Mouse (Mus musculus): ENCODE measurements around the gene Slc11a1. TPM values are rescaled to one million over a fixed set of nuclear protein-coding genes. Genes with fewer than 3 reads are reported as not detected.
"Not testable (repeated sequence)": the region's sequence is repeated elsewhere in the genome, so short reads cannot be mapped to it uniquely, and the experiment has no call there.

Slc11a1 gene
- polyA plus RNA-seq, 1 experiment from 2014 or later, result 2.2 TPM

DNA sequence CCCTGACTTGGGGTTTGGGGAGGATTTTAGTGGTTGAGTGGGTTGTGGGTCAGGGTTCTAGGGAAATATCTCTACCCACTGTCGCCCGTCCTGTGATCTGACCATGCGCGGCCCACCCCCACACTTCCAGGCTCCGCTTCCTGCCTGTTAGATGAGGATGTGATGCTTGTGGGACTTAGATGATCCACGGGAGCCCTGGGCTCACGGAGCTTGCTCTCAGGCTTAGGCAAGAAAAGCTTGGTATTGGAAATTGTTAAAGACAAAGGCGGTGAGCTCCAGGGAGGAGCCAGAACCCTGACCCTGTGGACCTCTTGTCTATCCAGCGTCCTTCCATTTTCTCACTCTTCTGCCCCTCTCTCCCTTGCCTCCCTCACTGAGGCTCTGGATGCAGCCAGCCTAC, 35.1 kb upstream of the Slc11a1 start:
- Histone ChIP-seq H3K4me2 (replicated peaks) (no peak overlapping the region), H3K27me3 (no peaks in the 10 kb centered on the region), H3K9ac (no peak overlapping the region), H3K4me3 (no peak overlapping the region), H3K4me1 (peaks cover 10% of the 10 kb centered on the region), H3K36me3 (0 out of 2 replicates have a peak, but pooled peaks cover 3% of the 10 kb centered on the region), H3K27ac (no peak overlapping the region), H3K9me3 (replicated peaks) (no peaks in the 10 kb centered on the region)
- WGBS, result 84% methylated on average over 9 of the region's 9 CpGs
- ATAC-seq (ENCODE audit: low FRiP score), result no peak

DNA sequence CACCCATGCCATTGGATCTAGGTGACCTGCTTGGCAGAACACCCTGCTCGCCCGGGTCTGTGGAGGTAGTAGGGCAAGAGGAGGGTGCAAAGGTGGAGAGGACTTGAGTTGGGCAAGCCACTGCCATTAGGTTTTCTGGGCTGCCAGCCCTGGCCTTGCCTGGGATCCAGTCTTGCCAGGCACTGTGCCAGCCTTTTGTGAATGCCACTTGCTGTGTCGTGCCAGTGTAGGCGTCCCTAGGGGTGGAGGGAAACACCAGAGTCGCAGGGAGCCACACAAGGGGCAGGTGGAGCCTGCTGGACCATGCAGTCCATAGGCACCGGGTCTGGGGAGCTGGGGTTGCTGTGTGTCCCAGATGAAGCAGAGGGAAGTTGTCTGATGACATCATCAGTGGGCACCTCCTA, 34.6 kb upstream of the Slc11a1 start:
- Histone ChIP-seq H3K27me3 (no peaks in the 10 kb centered on the region), H3K4me1 (peaks cover 6% of the 10 kb centered on the region), H3K27ac (no peak overlapping the region), H3K4me2 (replicated peaks) (no peak overlapping the region), H3K9ac (no peak overlapping the region), H3K4me3 (no peak overlapping the region), H3K36me3 (0 out of 2 replicates have a peak, but pooled peaks cover 3% of the 10 kb centered on the region), H3K9me3 (replicated peaks) (no peaks in the 10 kb centered on the region)
- 95% methylated on average over 6 of the region's 6 CpGs for WGBS
- ATAC-seq (ENCODE audit: low FRiP score), result no peak

DNA sequence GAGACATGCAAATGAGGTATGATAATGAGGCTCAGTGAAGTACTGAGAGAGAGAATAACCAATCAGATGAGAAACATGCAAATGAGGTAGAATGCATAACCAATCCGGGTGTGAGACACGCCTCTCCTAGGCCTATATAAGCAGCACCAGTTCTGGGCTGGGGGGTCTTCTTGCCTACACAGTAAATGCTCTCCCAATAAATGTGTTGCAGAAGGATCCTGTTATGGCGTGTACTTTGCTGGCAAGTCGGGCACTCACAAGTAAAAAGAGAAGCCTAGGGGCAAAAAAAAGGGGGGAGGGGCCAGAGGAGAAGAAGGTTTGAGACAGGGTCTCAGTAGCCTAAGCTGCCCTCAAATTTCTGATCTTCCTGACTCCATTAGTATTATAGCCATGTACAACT, 34.0 kb upstream of the Slc11a1 start:
- H3K27me3 ChIP-seq; H3K4me1 ChIP-seq; H3K9ac ChIP-seq; H3K4me2 ChIP-seq (replicated peaks); ATAC-seq (ENCODE audit: low FRiP score); H3K9me3 ChIP-seq (replicated peaks); H3K4me3 ChIP-seq; H3K36me3 ChIP-seq; H3K27ac ChIP-seq: not testable (repeated sequence)
- WGBS, result 93% methylated on average over 4 of the region's 4 CpGs

DNA sequence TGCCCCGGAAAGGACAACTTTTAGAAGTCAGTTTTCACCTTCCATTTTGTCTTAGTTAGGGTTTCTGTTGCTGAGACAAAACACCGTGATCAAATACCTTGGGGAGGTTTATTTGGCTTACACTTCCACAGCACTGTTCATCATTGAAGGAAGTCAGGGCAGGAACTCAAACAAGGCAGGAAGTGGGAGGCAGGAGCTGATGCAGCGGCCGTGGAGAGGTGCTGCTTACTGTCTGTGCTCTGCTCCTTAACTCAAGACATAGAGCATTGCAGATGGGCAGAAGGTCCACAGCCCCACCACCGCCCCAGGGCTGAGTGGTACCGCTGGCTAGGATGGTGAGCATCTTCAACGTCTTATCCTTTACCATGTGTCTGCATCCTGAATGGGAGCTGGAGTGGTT, 33.1 kb upstream of the Slc11a1 start:
- Histone ChIP-seq H3K4me1 (peaks cover 4% of the 10 kb centered on the region), H3K4me2 (replicated peaks) (no peak overlapping the region), H3K36me3 (0 out of 2 replicates have a peak, but pooled peaks cover 3% of the 10 kb centered on the region), H3K27me3 (no peaks in the 10 kb centered on the region), H3K9me3 (replicated peaks) (no peaks in the 10 kb centered on the region), H3K9ac (no peak overlapping the region), H3K27ac (no peak overlapping the region), H3K4me3 (no peak overlapping the region)
- ATAC-seq (ENCODE audit: low FRiP score), result no peak
- WGBS, result 92% methylated on average over 7 of the region's 7 CpGs

DNA sequence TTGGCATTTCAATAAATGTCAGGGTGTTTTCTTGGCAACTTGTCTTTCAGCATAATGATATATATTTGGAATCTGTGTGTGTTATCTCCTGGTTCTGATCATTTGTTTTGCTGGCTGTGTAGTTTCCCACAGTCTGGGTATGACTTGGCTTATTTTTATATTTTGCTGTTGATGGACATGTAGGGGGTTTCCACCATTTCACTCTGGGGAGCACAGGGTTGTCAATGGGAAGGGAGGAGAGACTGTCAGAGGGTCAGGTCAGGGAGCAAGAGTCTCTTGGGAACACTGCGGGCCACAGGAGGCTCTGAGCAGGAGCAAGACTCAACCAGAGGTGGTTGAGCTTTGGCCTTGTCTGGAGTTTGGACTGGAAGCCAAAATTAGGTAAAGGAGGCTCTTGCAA, 32.7 kb upstream of the Slc11a1 start:
- WGBS, result 95% methylated on average over 1 of the region's 1 CpGs

DNA sequence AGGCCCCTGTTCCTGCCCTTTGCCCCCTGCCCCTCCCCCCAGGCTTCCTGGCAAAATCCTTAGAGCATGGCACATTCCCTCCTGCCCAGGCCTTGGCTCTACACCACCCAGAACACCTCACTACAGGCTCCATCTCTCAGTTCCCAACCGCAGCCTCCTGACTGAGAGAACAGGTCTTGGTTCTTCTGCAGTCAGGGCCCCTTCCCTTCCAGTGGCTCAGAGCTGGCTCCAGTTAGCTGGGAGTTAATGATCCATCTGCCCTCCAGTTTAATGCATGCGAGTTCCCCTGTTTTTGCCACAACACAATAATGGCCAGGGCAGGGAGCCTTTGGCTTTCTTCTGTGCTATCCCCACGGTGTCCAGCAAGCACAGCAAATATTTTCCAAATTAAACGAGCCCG, 31.8 kb upstream of the Slc11a1 start:
- WGBS, result 45% methylated on average over 5 of the region's 5 CpGs
- Histone ChIP-seq H3K9me3 (replicated peaks) (no peaks in the 10 kb centered on the region), H3K9ac (no peak overlapping the region), H3K27ac (no peak overlapping the region), H3K4me1 (peaks cover 4% of the 10 kb centered on the region), H3K27me3 (no peaks in the 10 kb centered on the region), H3K4me3 (no peak overlapping the region), H3K4me2 (replicated peaks) (no peak overlapping the region), H3K36me3 (peaks cover 3% of the 10 kb centered on the region; the same call in 1 of the 2 replicates)
- no peak for ATAC-seq (ENCODE audit: low FRiP score)

More for the DNA sequence above, 32.7 kb upstream of the Slc11a1 start:
- ATAC-seq (ENCODE audit: low FRiP score), result no peak
- Histone ChIP-seq H3K4me2 (replicated peaks) (no peak overlapping the region), H3K4me1 (peaks cover 4% of the 10 kb centered on the region), H3K27me3 (no peaks in the 10 kb centered on the region), H3K27ac (no peak overlapping the region), H3K36me3 (0 out of 2 replicates have a peak, but pooled peaks cover 3% of the 10 kb centered on the region), H3K9me3 (replicated peaks) (no peaks in the 10 kb centered on the region), H3K9ac (no peak overlapping the region), H3K4me3 (no peak overlapping the region)

DNA sequence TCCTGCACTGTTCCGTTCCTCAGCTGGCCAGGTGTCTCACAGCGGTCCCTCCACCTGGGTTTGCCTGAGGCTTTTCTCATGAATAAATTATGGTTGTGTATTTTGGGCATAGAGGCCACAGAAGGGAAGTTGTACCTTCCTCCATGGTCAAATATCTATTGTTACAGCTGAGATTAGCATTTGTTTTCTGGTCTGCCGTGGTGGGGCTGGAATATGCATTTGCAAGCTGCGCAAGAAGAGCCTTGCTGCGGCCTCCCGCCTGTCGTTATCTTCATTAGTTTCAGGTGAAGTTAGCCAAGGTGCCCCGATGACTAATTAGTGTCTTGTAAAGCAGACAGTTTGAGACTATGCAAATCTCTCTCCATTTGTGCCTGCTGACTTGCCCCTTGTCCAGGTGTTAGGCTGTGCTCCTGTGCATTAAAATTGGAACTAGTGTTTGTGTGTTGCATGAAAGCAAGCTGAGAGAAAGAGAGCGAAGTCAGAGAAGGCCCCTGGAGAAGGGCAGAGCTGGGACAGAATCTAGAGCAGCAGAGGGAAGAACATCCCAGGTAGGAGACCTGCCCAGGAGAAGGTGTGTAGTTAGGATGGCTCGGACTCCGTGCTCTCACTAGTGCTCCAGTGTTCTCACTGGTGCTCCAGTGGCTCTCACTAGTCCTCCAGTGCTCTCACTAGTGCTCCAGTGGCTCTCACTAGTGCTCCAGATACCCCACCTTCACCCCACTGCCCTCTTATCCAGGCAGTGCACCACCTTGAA, 30.7 kb upstream of the Slc11a1 start:
- ATAC-seq (ENCODE audit: low FRiP score), result no peak
- Histone ChIP-seq H3K9ac (no peak overlapping the region), H3K27me3 (no peaks in the 10 kb centered on the region), H3K4me2 (replicated peaks) (no peak overlapping the region), H3K9me3 (replicated peaks) (no peaks in the 10 kb centered on the region), H3K4me1 (peaks cover 4% of the 10 kb centered on the region), H3K4me3 (no peak overlapping the region), H3K27ac (no peak overlapping the region), H3K36me3 (peaks cover 9% of the 10 kb centered on the region)
- WGBS, result 80% methylated on average over 11 of the region's 11 CpGs

DNA sequence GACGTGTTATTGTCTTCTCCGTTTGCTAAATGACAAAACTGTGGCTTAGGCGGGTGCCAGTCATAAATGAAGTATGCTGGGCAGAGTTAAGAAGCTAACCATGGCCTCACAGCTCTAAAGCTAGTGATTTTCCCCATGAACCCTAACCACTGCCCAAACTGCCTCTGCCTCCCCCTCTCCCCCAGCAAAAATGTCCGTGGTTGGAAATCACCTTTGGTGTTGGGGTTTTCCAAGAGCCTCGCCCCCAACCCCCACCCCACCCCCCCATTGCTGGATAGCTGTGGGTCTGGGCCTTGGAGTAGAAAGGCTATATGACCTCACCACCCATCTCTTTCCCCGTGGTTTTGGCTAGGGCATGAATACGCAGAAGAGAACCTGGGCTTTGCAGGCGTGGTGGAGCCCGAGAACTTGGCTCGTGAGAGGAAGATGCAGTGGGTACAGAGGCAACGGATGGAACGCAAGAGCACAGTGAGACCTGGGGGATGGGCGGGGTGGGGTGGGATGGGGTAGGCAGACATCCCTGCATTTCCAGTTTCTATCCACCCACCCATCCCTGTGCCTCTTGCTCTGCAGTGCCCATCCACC, 23.7 kb upstream of the Slc11a1 start:
- Histone ChIP-seq H3K36me3 (peaks cover 43% of the 10 kb centered on the region), H3K4me2 (replicated peaks) (no peak overlapping the region), H3K4me3 (no peak overlapping the region), H3K27ac (no peak overlapping the region), H3K9me3 (replicated peaks) (no peaks in the 10 kb centered on the region), H3K27me3 (no peaks in the 10 kb centered on the region), H3K9ac (no peak overlapping the region), H3K4me1 (no peaks in the 10 kb centered on the region)
- ATAC-seq (ENCODE audit: low FRiP score), result no peak
- 90% methylated on average over 13 of the region's 13 CpGs for WGBS

DNA sequence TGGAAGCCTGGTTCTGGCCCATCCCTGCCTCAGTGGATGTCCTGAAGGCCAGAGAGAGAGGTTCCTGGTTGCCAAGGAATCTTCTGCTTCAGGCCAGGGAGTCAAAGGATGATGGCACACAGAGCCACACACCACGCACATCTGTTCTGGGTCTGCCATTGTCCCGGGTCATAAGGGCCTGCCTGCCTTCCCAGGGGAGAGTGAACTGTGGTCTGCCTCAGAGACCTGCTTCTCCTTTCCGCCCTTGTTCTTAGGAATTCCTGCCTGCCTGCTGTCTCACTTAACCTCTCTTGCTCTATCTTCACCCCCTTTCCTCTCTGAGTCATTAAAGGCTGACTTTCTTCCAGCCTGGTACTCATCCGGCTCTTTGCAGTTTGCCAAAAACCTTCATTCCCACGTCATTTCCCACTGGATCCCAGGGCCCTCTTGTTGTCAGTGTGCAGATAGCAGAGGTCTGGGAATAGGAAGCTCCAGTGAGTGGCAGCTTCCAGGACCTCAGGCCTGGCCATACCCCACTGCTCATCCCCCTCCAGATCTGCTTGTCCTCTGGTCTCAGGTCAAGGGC, 22.4 kb upstream of the Slc11a1 start:
- no peak for ATAC-seq (ENCODE audit: low FRiP score)
- Histone ChIP-seq H3K4me2 (replicated peaks) (no peak overlapping the region), H3K4me3 (no peak overlapping the region), H3K27me3 (no peaks in the 10 kb centered on the region), H3K27ac (no peak overlapping the region), H3K36me3 (peaks cover 43% of the 10 kb centered on the region), H3K4me1 (no peaks in the 10 kb centered on the region), H3K9ac (no peak overlapping the region), H3K9me3 (replicated peaks) (no peaks in the 10 kb centered on the region)
- WGBS, result 77% methylated on average over 5 of the region's 5 CpGs

DNA sequence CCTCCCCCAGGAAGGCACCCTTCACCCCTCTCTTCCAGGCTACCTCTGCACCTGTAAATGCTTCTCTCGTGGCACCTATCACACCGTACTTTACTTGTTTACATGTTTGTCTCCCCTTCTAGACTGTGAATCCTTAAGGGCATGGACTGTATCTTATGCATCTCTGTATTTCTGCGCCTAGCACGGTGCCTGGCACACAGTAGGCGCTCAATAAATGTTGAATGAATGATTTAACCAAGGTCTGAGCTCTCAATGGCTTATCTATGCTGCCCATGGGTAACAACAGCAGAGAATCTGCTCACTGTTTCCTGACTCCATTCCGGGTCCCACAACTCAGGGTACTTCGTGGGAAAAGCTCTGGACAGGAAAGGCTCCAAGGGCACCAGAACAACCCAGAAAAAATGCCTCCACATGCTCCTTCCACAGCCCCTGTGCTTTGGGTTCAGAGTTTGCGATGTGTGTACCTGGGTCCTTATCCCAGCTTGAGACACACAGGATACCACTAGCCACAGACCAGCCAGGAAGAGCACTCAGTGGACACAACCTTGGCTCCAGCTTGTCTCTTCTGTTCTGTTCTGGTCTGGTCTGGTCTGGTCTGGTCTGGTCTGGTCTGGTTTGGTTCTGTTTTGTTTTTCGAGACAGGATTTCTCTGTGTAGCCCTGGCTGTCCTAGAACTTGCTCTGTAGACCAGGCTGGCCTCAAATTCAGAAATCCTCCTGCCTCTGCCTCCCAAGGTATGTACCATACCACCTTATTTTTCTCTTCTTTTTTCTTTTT, 21.4 kb upstream of the Slc11a1 start:
- no peak overlapping the region for H3K4me2 ChIP-seq (replicated peaks)
- no peak overlapping the region for H3K4me3 ChIP-seq
- no peak for ATAC-seq (ENCODE audit: low FRiP score)
- H3K4me1 ChIP-seq, result no peaks in the 10 kb centered on the region
- H3K36me3 ChIP-seq, result peaks cover 43% of the 10 kb centered on the region
- H3K27me3 ChIP-seq, result no peaks in the 10 kb centered on the region
- H3K9ac ChIP-seq, result no peak overlapping the region
- no peaks in the 10 kb centered on the region for H3K9me3 ChIP-seq (replicated peaks)
- 91% methylated on average over 9 of the region's 9 CpGs for WGBS
- no peak overlapping the region for H3K27ac ChIP-seq

DNA sequence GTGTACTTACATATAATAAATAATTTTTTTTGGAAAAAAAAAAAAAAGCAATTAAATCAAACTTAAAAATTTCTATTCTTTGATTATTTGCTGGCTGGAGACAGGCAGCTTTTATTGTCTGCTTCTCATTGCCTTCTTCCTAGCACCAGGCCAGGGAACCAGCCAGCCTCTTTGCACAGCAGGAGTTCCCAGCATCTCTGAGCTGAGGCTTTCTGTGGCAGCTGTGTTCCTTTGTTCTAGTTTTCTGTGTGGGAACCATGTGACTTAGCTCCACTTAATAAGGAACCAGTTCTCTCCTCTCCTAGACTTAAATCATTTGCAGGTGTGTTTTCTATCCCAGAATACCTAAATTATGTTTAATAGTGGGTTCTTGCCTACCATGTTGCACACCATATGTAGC, 17.5 kb upstream of the Slc11a1 start:
- ATAC-seq (ENCODE audit: low FRiP score), result no peak
- Histone ChIP-seq H3K27ac (no peak overlapping the region), H3K4me3 (no peak overlapping the region)

DNA sequence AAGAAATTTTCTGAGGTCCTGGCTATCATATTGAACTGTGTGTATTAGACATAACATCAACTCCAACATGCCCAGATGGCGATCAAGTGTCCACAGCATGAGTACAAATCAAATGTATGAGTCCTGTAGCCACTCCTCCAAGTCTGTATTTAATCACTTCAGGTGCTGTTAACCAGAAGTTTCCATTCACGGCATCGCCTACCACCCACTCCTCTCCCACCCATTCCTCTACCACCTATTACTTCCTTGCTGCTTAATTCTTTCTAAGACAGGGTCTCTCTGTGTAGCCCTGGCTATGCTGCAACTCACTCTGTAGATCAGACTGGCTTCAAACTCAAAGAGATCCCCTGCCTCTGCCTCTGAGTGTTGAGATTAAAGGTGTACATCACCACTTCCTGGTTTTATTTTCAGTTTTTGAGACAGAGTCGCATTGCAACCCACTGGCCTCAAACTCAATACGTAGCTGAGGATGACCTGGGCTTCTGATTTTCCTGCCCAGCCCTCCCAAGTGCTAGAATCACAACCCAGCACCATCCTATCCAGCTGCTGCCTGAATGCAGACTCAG, 15.0 kb upstream of the Slc11a1 start:
- Histone ChIP-seq H3K36me3 (no peaks in the 10 kb centered on the region), H3K4me2 (replicated peaks) (no peak overlapping the region), H3K27ac (no peak overlapping the region), H3K4me3 (no peak overlapping the region), H3K27me3 (no peaks in the 10 kb centered on the region), H3K9ac (no peak overlapping the region), H3K4me1 (no peaks in the 10 kb centered on the region), H3K9me3 (replicated peaks) (no peaks in the 10 kb centered on the region)
- ATAC-seq (ENCODE audit: low FRiP score), result no peak
- 89% methylated on average over 5 of the region's 5 CpGs for WGBS

More for the DNA sequence above, 17.5 kb upstream of the Slc11a1 start:
- Histone ChIP-seq H3K27me3 (no peaks in the 10 kb centered on the region), H3K4me2 (replicated peaks) (no peak overlapping the region), H3K9me3 (replicated peaks) (no peaks in the 10 kb centered on the region), H3K36me3 (peaks cover 14% of the 10 kb centered on the region; the same call in 1 of the 2 replicates), H3K4me1 (no peaks in the 10 kb centered on the region), H3K9ac (no peak overlapping the region)

Data from hindbrain, embryonic 12.5 days (tissue).